Mouse (Mus musculus): ENCODE results near the gene Osbpl3.

- TF ChIP-seq CTCF (IDR thresholded peaks at IDR 0.05; ENCODE audit: low read depth, low read length): no peak
- no peak for TF ChIP-seq POLR2A (IDR thresholded peaks at IDR 0.05; ENCODE audit: extremely low read depth, insufficient read depth, low read length)
These were observed 15.8 kb downstream of the Osbpl3 start for GRCm38 (mm10) chr6:50440197-50440596.
